Mouse (Mus musculus): ENCODE results near the gene Ttc3.

Gene Ttc3

DNA sequence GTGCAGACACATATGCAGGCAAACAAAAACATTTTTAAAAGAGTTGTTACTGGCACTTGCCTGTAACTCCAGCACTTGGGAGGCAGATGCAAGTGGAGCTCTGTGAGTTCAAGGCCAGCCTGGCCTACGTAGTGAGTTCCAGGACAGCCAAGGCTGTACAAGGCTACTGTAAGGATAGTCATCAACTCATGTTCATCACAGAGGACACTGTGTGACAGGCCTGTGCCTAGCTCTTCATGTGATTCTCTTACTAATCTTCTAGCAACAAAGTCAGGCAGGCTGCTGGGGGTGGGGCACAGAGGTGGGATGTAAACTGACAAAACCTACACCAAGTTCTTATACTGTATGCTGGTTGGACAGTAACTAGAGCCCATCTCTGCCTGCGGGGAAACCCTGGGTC lies 136.7 kb downstream of the Ttc3 start:
- DNase-seq (ENCODE audit: low spot score), result no peak

DNA sequence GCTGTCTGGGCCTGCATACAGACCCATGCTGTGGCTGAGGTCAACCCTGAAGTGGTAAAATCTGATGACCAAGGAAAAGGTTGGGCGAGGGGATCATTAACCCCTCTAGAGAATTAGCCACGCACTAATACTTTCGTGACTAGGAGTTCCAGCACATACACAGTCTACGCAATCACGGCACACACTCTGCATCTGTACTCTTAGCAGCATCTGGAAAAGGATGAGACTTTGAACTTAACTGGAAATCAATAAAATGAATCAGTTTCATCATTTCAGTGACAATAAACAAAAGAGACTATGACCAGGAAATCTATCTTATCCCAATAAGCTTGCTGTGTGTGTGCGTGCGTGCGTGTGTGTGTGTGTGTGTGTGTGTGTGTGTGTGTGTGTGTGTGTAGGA lies 138.4 kb downstream of the Ttc3 start:
- no peak for DNase-seq (ENCODE audit: low spot score)

DNA sequence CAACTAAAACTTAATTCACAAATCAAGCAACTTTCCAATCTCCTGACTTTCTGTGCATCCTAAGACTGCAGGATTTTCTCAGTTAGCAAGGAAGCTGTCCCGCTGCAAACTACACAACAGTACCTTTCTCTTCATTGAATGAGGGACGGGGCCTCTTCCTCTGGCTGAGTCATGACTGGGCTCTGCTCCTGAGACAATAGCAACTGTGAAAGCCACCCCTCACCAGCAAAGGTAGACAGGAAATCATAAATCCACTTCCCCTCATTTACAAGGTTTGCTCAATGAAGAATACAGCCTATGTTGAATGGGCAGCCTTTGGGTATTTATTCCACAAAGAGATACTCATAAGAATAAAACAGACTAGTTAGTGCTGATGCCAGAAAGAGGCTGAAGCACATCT lies 139.6 kb downstream of the Ttc3 start:
- no peak for DNase-seq (ENCODE audit: low spot score)

DNA sequence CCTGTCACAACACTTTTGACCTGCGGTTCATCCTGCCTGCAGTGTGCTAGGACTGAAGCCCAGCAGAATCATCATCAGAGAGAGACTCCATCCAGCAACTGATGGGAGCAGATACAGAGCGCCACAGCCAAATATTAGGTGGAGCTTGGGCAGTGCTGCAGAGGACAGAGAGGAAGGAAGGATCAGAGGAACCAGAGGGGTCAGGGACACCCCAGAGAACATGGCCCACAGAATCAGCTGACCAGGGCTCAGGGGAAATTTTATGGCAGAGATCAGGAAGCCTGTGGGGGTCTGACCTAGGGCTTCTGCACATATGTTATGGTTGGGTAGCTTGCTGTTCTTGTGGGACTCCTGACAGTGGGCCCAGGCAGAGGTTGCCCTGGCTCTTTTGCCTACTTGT lies 147.2 kb downstream of the Ttc3 start:
- DNase-seq (ENCODE audit: low spot score), result no peak

Measured in MN1 (cell line).